Mouse (Mus musculus): ENCODE measurements around the gene Ssr2. TPM values are rescaled to one million over a fixed set of nuclear protein-coding genes. Genes with fewer than 3 reads are reported as not detected.
A peak's percentile ranks its signal among the peaks of the same experiment; 100 is the strongest.
"Not testable (repeated sequence)": the region's sequence is repeated elsewhere in the genome, so short reads cannot be mapped to it uniquely, and the experiment has no call there.

Gene Ssr2
- polyA plus RNA-seq, 1 experiment from 2014 or later, result 181 TPM

DNA sequence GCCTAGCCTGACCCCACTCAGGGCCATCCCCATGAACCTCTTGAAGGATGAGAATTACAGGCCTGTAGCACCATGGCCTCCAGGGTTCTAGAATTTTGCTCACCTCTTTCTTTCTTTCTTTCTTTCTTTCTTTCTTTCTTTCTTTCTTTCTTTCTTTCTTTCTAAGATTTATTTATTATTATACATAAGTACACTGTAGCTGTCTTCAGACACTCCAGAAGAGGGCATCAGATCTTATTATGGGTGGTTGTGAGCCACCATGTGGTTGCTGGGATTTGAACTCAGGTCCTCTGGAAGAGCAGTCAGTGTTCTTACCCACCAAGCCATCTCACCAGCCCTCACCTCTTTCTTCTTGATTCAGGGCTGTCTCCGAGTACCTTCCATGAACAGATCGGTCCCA lies 30.0 kb downstream of the Ssr2 start, which contains the start of gene Arhgef2:
TSS of gene Arhgef2 (plus strand) at position 301 of the 400 bp plus-strand sequence.
- H3K27ac ChIP-seq (ENCODE audit: poor library complexity, severe bottlenecking); H3K9me3 ChIP-seq (replicated peaks); H3K36me3 ChIP-seq; H3K27me3 ChIP-seq (replicated peaks); ATAC-seq (ENCODE audit: insufficient number of reproducible peaks, low FRiP score): not testable (repeated sequence)
- 0 out of 2 replicates have a peak within 1 kb of the TSS, but pooled peaks have one; percentile 58 for H3K9ac ChIP-seq
- 96% methylated on average over 2 of the region's 2 CpGs for WGBS
- H3K4me2 ChIP-seq, result peak within 1 kb of the TSS; percentile 77
- H3K4me1 ChIP-seq (replicated peaks), result peaks cover 33% of the 10 kb centered on the region
- peak within 1 kb of the TSS; percentile 40; the same call in 1 of the 2 replicates for H3K4me3 ChIP-seq

GRCm38 (mm10) chr3:88607065-88607757 lies 31.5 kb downstream of the Ssr2 start:
- Histone ChIP-seq H3K9ac (peak overlapping the region; percentile 58), H3K9me3 (replicated peaks) (no peaks in the 10 kb centered on the region), H3K27me3 (replicated peaks) (no peaks in the 10 kb centered on the region), H3K36me3 (no peaks in the 10 kb centered on the region), H3K4me3 (peak overlapping the region; percentile 40), H3K27ac (ENCODE audit: poor library complexity, severe bottlenecking) (no peak overlapping the region), H3K4me1 (replicated peaks) (peaks cover 33% of the 10 kb centered on the region), H3K4me2 (peak overlapping the region; percentile 77)
- under 1% methylated on average over 20 of the region's 20 CpGs for WGBS
- ATAC-seq (ENCODE audit: insufficient number of reproducible peaks, low FRiP score), result peak; percentile 76

- WGBS, result 19% methylated on average over 10 of the region's 10 CpGs
- H3K4me3 ChIP-seq, result peak overlapping the region; percentile 40
- peak overlapping the region; percentile 58 for H3K9ac ChIP-seq
- H3K36me3 ChIP-seq, result no peaks in the 10 kb centered on the region
- no peak overlapping the region for H3K27ac ChIP-seq (ENCODE audit: poor library complexity, severe bottlenecking)
- H3K27me3 ChIP-seq (replicated peaks), result no peaks in the 10 kb centered on the region
- peak overlapping the region; percentile 77 for H3K4me2 ChIP-seq
- peak; percentile 26; the same call in 1 of the 2 replicates for ATAC-seq (ENCODE audit: insufficient number of reproducible peaks, low FRiP score)
- H3K9me3 ChIP-seq (replicated peaks), result no peaks in the 10 kb centered on the region
- H3K4me1 ChIP-seq (replicated peaks), result peaks cover 33% of the 10 kb centered on the region
Observed at GRCm38 (mm10) chr3:88607758-88608138, 32.1 kb downstream of the Ssr2 start.

- Histone ChIP-seq H3K27ac (ENCODE audit: poor library complexity, severe bottlenecking) (no peak overlapping the region), H3K4me1 (replicated peaks) (peaks cover 28% of the 10 kb centered on the region), H3K27me3 (replicated peaks) (no peaks in the 10 kb centered on the region), H3K36me3 (no peaks in the 10 kb centered on the region), H3K9ac (no peak overlapping the region), H3K9me3 (replicated peaks) (no peaks in the 10 kb centered on the region), H3K4me3 (no peak overlapping the region), H3K4me2 (no peak overlapping the region)
- WGBS, result 72% methylated on average over 4 of the region's 4 CpGs
- ATAC-seq (ENCODE audit: insufficient number of reproducible peaks, low FRiP score), result no peak
Observed at GRCm38 (mm10) chr3:88609066-88609465, 33.4 kb downstream of the Ssr2 start.

- Histone ChIP-seq H3K27me3 (replicated peaks) (no peaks in the 10 kb centered on the region), H3K36me3 (no peaks in the 10 kb centered on the region), H3K27ac (ENCODE audit: poor library complexity, severe bottlenecking) (no peak overlapping the region), H3K4me1 (replicated peaks) (peaks cover 52% of the 10 kb centered on the region), H3K9me3 (replicated peaks) (no peaks in the 10 kb centered on the region), H3K4me2 (no peak overlapping the region), H3K9ac (no peak overlapping the region), H3K4me3 (no peak overlapping the region)
- no peak for ATAC-seq (ENCODE audit: insufficient number of reproducible peaks, low FRiP score)
- 51% methylated on average over 8 of the region's 8 CpGs for WGBS
Observed at GRCm38 (mm10) chr3:88614418-88614817, 38.7 kb downstream of the Ssr2 start.

DNA sequence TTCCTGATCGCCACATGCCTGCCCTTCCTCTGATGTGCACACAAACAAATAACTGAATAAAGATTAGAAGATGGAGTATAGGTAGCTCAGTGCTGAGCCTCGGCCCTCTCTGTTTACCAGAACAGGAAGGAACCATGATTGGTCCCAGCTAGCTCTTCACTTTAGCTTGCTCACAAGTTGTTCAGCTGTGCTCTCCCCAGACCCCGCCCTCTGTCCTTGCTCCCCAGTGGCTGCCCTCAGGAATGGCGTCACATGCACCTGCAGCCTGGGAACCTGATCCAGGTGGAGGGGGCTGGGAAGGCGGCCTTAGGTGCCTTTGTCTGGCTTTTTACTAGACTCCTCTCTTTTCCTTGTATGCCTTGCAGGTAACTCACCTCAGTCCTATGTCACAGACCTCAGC lies 39.4 kb downstream of the Ssr2 start:
- no peak overlapping the region for H3K27ac ChIP-seq (ENCODE audit: poor library complexity, severe bottlenecking)
- peaks cover 59% of the 10 kb centered on the region for H3K4me1 ChIP-seq (replicated peaks)
- H3K9ac ChIP-seq, result no peak overlapping the region
- H3K4me3 ChIP-seq, result no peak overlapping the region
- no peaks in the 10 kb centered on the region for H3K9me3 ChIP-seq (replicated peaks)
- no peak for ATAC-seq (ENCODE audit: insufficient number of reproducible peaks, low FRiP score)
- 73% methylated on average over 5 of the region's 5 CpGs for WGBS
- H3K27me3 ChIP-seq (replicated peaks), result no peaks in the 10 kb centered on the region
- no peaks in the 10 kb centered on the region for H3K36me3 ChIP-seq
- no peak overlapping the region for H3K4me2 ChIP-seq

GRCm38 (mm10) chr3:88615902-88616391 lies 40.3 kb downstream of the Ssr2 start:
- Histone ChIP-seq H3K27ac (ENCODE audit: poor library complexity, severe bottlenecking) (peak overlapping the region; percentile 64; the same call in 1 of the 2 replicates), H3K27me3 (replicated peaks) (no peaks in the 10 kb centered on the region), H3K9ac (no peak overlapping the region), H3K9me3 (replicated peaks) (no peaks in the 10 kb centered on the region), H3K4me2 (peak overlapping the region; percentile 51; the same call in 1 of the 2 replicates), H3K4me1 (replicated peaks) (peaks cover 65% of the 10 kb centered on the region), H3K36me3 (no peaks in the 10 kb centered on the region), H3K4me3 (no peak overlapping the region)
- ATAC-seq (ENCODE audit: insufficient number of reproducible peaks, low FRiP score), result no peak
- WGBS, result 48% methylated on average over 9 of the region's 9 CpGs

GRCm38 (mm10) chr3:88616951-88617500 lies 41.4 kb downstream of the Ssr2 start:
- no peak for ATAC-seq (ENCODE audit: insufficient number of reproducible peaks, low FRiP score)
- no peaks in the 10 kb centered on the region for H3K27me3 ChIP-seq (replicated peaks)
- no peaks in the 10 kb centered on the region for H3K36me3 ChIP-seq
- peak overlapping the region; percentile 51 for H3K4me2 ChIP-seq
- peaks cover 65% of the 10 kb centered on the region for H3K4me1 ChIP-seq (replicated peaks)
- 68% methylated on average over 3 of the region's 3 CpGs for WGBS
- H3K9ac ChIP-seq, result no peak overlapping the region
- H3K4me3 ChIP-seq, result no peak overlapping the region
- H3K9me3 ChIP-seq (replicated peaks), result no peaks in the 10 kb centered on the region
- peak overlapping the region; percentile 64; the same call in 1 of the 2 replicates for H3K27ac ChIP-seq (ENCODE audit: poor library complexity, severe bottlenecking)

DNA sequence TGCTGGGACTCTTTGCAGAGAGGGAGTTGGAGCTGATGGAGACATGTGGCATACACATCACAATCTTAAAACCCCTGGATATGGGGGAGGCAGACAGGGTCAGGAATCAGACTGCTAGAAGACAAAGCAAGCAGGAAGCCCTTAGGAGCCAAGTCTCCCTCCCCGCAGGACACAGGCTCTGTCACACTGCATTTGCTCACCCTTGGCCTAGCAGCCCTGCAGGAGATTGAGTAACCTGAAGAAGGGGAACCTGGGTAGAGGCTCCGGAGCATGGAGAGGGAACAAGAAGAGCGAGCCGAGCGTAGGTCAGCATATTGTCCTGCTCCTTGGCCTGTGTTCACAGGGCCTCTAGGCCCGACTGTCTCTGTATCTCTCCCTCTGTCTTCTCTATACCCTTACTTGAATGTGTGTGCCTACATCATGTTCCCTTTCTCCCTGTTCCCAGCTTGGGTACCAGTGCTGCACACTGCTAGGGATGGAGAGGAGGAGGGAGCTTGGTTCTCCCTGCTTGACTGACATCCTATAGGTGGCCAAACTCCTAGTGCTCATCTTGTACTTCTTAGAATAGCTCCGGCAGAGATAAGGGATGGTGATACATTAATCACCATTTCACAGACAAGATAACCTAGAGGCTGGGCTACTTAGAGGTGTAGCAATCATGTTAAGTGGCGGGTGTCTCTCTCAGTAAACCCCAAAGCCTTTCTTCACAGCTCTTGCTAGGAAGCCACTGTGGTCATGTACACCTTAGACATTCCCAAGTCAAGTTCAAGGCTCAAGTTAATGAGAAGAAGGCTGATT lies 42.6 kb downstream of the Ssr2 start:
- H3K4me2 ChIP-seq, result peak overlapping the region; percentile 6; the same call in 1 of the 2 replicates
- peak overlapping the region; percentile 3; the same call in 1 of the 2 replicates for H3K9ac ChIP-seq
- no peaks in the 10 kb centered on the region for H3K36me3 ChIP-seq
- no peaks in the 10 kb centered on the region for H3K9me3 ChIP-seq (replicated peaks)
- WGBS, result 55% methylated on average over 8 of the region's 8 CpGs
- no peak for ATAC-seq (ENCODE audit: insufficient number of reproducible peaks, low FRiP score)
- no peaks in the 10 kb centered on the region for H3K27me3 ChIP-seq (replicated peaks)
- no peak overlapping the region for H3K4me3 ChIP-seq
- no peak overlapping the region for H3K27ac ChIP-seq (ENCODE audit: poor library complexity, severe bottlenecking)
- peaks cover 65% of the 10 kb centered on the region for H3K4me1 ChIP-seq (replicated peaks)

- WGBS, result 45% methylated on average over 9 of the region's 9 CpGs
- Histone ChIP-seq H3K4me1 (replicated peaks) (peaks cover 73% of the 10 kb centered on the region), H3K27ac (ENCODE audit: poor library complexity, severe bottlenecking) (peak overlapping the region; percentile 98), H3K4me2 (peak overlapping the region; percentile 93), H3K9me3 (replicated peaks) (no peaks in the 10 kb centered on the region), H3K4me3 (no peak overlapping the region), H3K36me3 (no peaks in the 10 kb centered on the region), H3K9ac (no peak overlapping the region), H3K27me3 (replicated peaks) (no peaks in the 10 kb centered on the region)
- ATAC-seq (ENCODE audit: insufficient number of reproducible peaks, low FRiP score), result no peak
Observed at GRCm38 (mm10) chr3:88619113-88620097, 43.7 kb downstream of the Ssr2 start.
